Mouse (Mus musculus) cerebellum, postnatal 14 days (tissue): ENCODE measurements at regions not wholly inside any gene's neighbourhood (a gene's known extent, or its start where the extent isn't known, plus 50 kb on each side); places are given as distances from the start of the nearest gene placed in this dataset.

Experiments used
- DNase-seq, 2 experiments: peaks; one replicate each; pipeline ENCODE4 v3.0.0; 2021; ENCODE audit warnings: mixed read lengths in 2 of 2

DNA sequence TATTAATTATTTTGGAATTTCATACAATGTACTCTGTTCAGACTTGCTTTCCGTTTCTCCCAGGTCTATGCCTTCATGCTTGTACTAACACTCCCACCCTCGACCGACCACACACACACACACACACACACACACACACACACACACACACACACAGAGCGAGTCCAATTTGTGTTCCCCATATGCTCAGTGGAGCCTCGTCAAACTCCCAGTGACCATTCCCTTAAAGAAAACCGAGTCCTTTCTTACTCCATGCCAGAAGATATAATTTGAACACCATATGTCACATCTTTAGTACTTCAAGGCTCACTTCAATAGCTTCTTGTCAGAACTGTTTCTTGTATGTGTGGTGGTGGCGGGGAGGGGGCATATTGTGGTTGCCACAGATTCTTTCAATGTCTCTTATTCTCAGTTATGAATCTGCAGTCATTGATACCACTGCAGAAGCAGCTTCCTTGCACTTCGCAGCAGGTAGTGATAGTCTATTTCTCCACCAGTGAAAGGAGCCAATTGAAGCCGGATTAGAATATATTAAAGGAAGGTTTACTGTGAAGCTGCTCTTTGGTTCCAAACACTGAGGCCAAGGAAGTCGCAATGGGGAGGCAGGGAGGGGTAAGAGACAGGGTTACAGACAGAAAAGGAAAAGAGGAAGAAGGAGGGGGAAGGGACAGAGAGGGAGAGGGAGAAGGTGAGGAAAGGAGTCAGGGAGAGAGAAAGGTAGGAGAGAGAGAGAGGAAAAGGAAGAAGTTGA, 672.3 kb downstream of the Vgll3 start:
- DNase-seq = peak; percentile 18 to 28

DNA sequence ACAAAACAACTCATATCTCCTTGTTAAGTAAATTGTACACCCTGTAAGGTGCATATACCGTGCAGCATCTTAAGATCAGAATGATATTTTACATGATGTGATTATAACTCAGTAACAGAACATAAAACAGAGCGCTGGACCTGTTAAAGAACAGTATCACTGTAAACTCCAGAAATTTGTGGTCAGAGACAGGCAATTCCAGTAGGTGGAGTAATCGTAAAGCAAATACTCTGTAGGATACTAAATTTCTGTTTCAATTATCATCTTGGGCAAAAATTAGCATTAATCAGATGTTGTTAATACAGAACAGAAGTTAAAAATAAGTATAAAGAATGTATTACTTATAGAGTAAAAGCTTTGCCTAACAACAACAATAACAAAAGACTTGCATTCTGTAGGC, 680.5 kb downstream of the Vgll3 start:
- DNase-seq = peak in 1 of 2 experiments; percentile 21
